Mouse (Mus musculus) CH12.LX (cell line): ENCODE results near the gene Abca5. TPM values are rescaled to one million over a fixed set of nuclear protein-coding genes. Genes with fewer than 3 reads are reported as not detected.

ENCODE experiments used
- DNase-seq: peaks from one replicate; pipeline ENCODE4 v3.0.0-alpha.2; 2013; ENCODE audit errors: extremely low read depth
- H3K27ac ChIP-seq: 2 replicates; pipeline ENCODE4 v1.5.1; 2012; ENCODE audit warnings: low read depth, mild to moderate bottlenecking, control low read depth, moderate library complexity; ENCODE audit not compliant: insufficient read depth
- H3K27me3 ChIP-seq: replicated peaks from 2 replicates; pipeline ENCODE3; 2012; ENCODE audit warnings: inconsistent platforms
- H3K36me3 ChIP-seq, 2 experiments: replicated peaks in 1 of 2; 2 replicates each; pipeline versions ENCODE3 to v1.6.1; 2012; ENCODE audit warnings: inconsistent platforms in 1 of 2, low read length in 1 of 2, mild to moderate bottlenecking in 1 of 2, mixed read lengths in 1 of 2, moderate library complexity in 1 of 2; ENCODE audit not compliant: control insufficient read depth in 1 of 2, insufficient read depth in 1 of 2
- H3K4me1 ChIP-seq, 2 experiments: 2 replicates each; pipeline ENCODE4 v1.6.1; 2012; ENCODE audit warnings: inconsistent platforms in 1 of 2, moderate library complexity in 1 of 2; ENCODE audit not compliant: insufficient read depth in 2 of 2, control insufficient read depth in 1 of 2
- H3K4me2 ChIP-seq: 2 replicates; pipeline ENCODE4 v1.6.1; 2012; ENCODE audit warnings: low read depth, mild to moderate bottlenecking, control low read depth; ENCODE audit not compliant: poor library complexity, insufficient read depth, severe bottlenecking
- H3K4me3 ChIP-seq, 3 experiments: fragments of 150-350 bp in 1 of 3; sonication (generic) in 1 of 3; replicated peaks in 1 of 3; 2 replicates each; pipeline versions ENCODE3 to v1.5.1; 2011 to 2012; ENCODE audit warnings: low read depth in 2 of 3, low read length in 2 of 3, mild to moderate bottlenecking in 2 of 3, moderate library complexity in 2 of 3, control low read depth in 1 of 3, improper control_type of control experiment in 1 of 3, inconsistent platforms in 1 of 3, mixed read lengths in 1 of 3; ENCODE audit not compliant: poor library complexity in 1 of 3
- H3K79me2 ChIP-seq: replicated peaks from 2 replicates; pipeline ENCODE4 v1.6.1; 2012; ENCODE audit warnings: mild to moderate bottlenecking, moderate library complexity; ENCODE audit not compliant: control insufficient read depth, poor library complexity, insufficient read depth, severe bottlenecking; ENCODE audit errors: extremely low read depth
- H3K9ac ChIP-seq: 2 replicates; pipeline ENCODE4 v1.6.1; 2012; ENCODE audit warnings: low read depth, mild to moderate bottlenecking, control low read depth, moderate library complexity; ENCODE audit not compliant: insufficient read depth
- H3K9me3 ChIP-seq: replicated peaks from 2 replicates; pipeline ENCODE3; 2012; ENCODE audit warnings: low read length, inconsistent platforms, mixed read lengths
- BHLHE40 ChIP-seq: IDR thresholded peaks from 2 replicates; pipeline ENCODE4 v1.6.1; 2011; ENCODE audit warnings: mild to moderate bottlenecking, low read depth, low read length, improper control_type of control experiment
- CHD2 ChIP-seq: IDR thresholded peaks from 2 replicates; pipeline ENCODE4 v1.6.1; 2011; ENCODE audit warnings: low read length, improper control_type of control experiment
- CTCF ChIP-seq, 2 experiments: IDR thresholded peaks in 1 of 2; conservative IDR thresholded peaks in 1 of 2; 2 replicates each; pipeline ENCODE4 v1.5.1; 2011 to 2012; ENCODE audit warnings: low read depth in 2 of 2, low read length in 2 of 2, improper control_type of control experiment in 1 of 2, inconsistent platforms in 1 of 2, mild to moderate bottlenecking in 1 of 2, moderate library complexity in 1 of 2
- E2F4 ChIP-seq: IDR thresholded peaks from 2 replicates; pipeline ENCODE4 v1.6.1; 2011; ENCODE audit warnings: low read depth, low read length, improper control_type of control experiment; ENCODE audit not compliant: insufficient replicate concordance
- ELF1 ChIP-seq: IDR thresholded peaks from 2 replicates; pipeline ENCODE4 v1.6.1; 2014; ENCODE audit warnings: low read depth, mild to moderate bottlenecking, inconsistent platforms, low read length, improper control_type of control experiment
- ETS1 ChIP-seq: conservative IDR thresholded peaks from 2 replicates; pipeline ENCODE4 v1.6.1; 2012; ENCODE audit warnings: low read depth, mild to moderate bottlenecking, inconsistent platforms, low read length, improper control_type of control experiment, moderate library complexity
- GABPA ChIP-seq: IDR thresholded peaks from 2 replicates; pipeline ENCODE4 v1.6.1; 2012; ENCODE audit warnings: low read depth, low read length, improper control_type of control experiment, inconsistent platforms; ENCODE audit not compliant: insufficient replicate concordance
- JUND ChIP-seq: conservative IDR thresholded peaks from 2 replicates; pipeline ENCODE4 v1.6.1; 2011; ENCODE audit warnings: low read depth, low read length, improper control_type of control experiment
- MAFK ChIP-seq: IDR thresholded peaks from 2 replicates; pipeline ENCODE4 v1.6.1; 2011; ENCODE audit warnings: low read length, improper control_type of control experiment; ENCODE audit not compliant: insufficient replicate concordance
- MAX ChIP-seq: IDR thresholded peaks from 2 replicates; pipeline ENCODE4 v1.6.1; 2011; ENCODE audit warnings: low read length, improper control_type of control experiment
- MAZ ChIP-seq: IDR thresholded peaks from 2 replicates; pipeline ENCODE4 v1.6.1; 2012; ENCODE audit warnings: low read depth, mild to moderate bottlenecking, inconsistent platforms, low read length, improper control_type of control experiment, moderate library complexity
- MXI1 ChIP-seq: IDR thresholded peaks from 2 replicates; pipeline ENCODE4 v1.6.1; 2011; ENCODE audit warnings: mild to moderate bottlenecking, low read depth, low read length, improper control_type of control experiment
- MYC ChIP-seq: IDR thresholded peaks from 2 replicates; pipeline ENCODE4 v1.6.1; 2011; ENCODE audit warnings: low read depth, mild to moderate bottlenecking, improper control_type of control experiment, low read length
- NELFE ChIP-seq: IDR thresholded peaks from 2 replicates; pipeline ENCODE4 v1.6.1; 2011; ENCODE audit warnings: low read depth, low read length, improper control_type of control experiment
- NRF1 ChIP-seq: IDR thresholded peaks from 2 replicates; pipeline ENCODE4 v1.6.1; 2014; ENCODE audit warnings: low read depth, mild to moderate bottlenecking, inconsistent platforms, low read length, improper control_type of control experiment, moderate library complexity
- PAX5 ChIP-seq: IDR thresholded peaks from 2 replicates; pipeline ENCODE4 v1.6.1; 2012; ENCODE audit warnings: low read length, inconsistent platforms, mixed read lengths
- RAD21 ChIP-seq: IDR thresholded peaks from 2 replicates; pipeline ENCODE4 v1.6.1; 2011; ENCODE audit warnings: low read depth, mild to moderate bottlenecking, low read length, improper control_type of control experiment, moderate library complexity
- SIN3A ChIP-seq: IDR thresholded peaks from 2 replicates; pipeline ENCODE4 v1.6.1; 2012; ENCODE audit warnings: low read length, improper control_type of control experiment, inconsistent platforms
- TBP ChIP-seq: conservative IDR thresholded peaks from 2 replicates; pipeline ENCODE4 v1.6.1; 2011; ENCODE audit warnings: low read depth, low read length, improper control_type of control experiment
- TCF12 ChIP-seq: IDR thresholded peaks from 2 replicates; pipeline ENCODE4 v1.6.1; 2014; ENCODE audit warnings: low read depth, mild to moderate bottlenecking, inconsistent platforms, low read length, improper control_type of control experiment
- UBTF ChIP-seq: IDR thresholded peaks from 2 replicates; pipeline ENCODE4 v1.6.1; 2012; ENCODE audit warnings: low read depth, mild to moderate bottlenecking, inconsistent platforms, low read length, improper control_type of control experiment, moderate library complexity
- USF1 ChIP-seq: IDR thresholded peaks from 2 replicates; pipeline ENCODE4 v1.6.1; 2014; ENCODE audit warnings: low read depth, mild to moderate bottlenecking, inconsistent platforms, low read length, improper control_type of control experiment
- USF2 ChIP-seq: conservative IDR thresholded peaks from 2 replicates; pipeline ENCODE4 v1.6.1; 2011; ENCODE audit warnings: low read depth, low read length, improper control_type of control experiment
- ZC3H11A ChIP-seq: IDR thresholded peaks from 2 replicates; pipeline ENCODE4 v1.6.1; 2012; ENCODE audit warnings: low read depth, mild to moderate bottlenecking, inconsistent platforms, low read length, improper control_type of control experiment
- ZKSCAN1 ChIP-seq: IDR thresholded peaks from 2 replicates; pipeline ENCODE4 v1.6.1; 2012; ENCODE audit warnings: low read depth, inconsistent platforms, low read length, improper control_type of control experiment, borderline replicate concordance
- ZNF384 ChIP-seq: IDR thresholded peaks from 2 replicates; pipeline ENCODE4 v1.6.1; 2012; ENCODE audit warnings: low read depth, low read length, improper control_type of control experiment, inconsistent platforms
- dilution Hi-C: fragments of 300-500 bp; cut with MboI; formaldehyde crosslinking; loops from 2 replicates; pipeline ENCODE4 v1.14.3; 2020; ENCODE audit warnings: low sequenced_read_pairs; ENCODE audit not compliant: extremely low pct_unique_long_range_greater_than_20kb, extremely low pct_ligation_motif_present
- in situ Hi-C: fragments of 300-500 bp; cut with MboI; formaldehyde crosslinking; loops from 3 replicates; pipeline ENCODE4 v1.14.3; 2019; ENCODE audit warnings: low sequenced_read_pairs, low pct_ligation_motif_present, low pct_unique_long_range_greater_than_20kb, mixed read lengths
- polyA plus RNA-seq: library from polyadenylated mRNA; unstranded; fragments of >175 nt; gene quantifications from 2 replicates; pipeline ENCODE4 v1.2.1, GENCODE M21; 2012; ENCODE audit warnings: low read depth; ENCODE audit not compliant: insufficient read length
- total RNA-seq, 2 experiments: library from RNA; depleted of rRNA; stranded (reverse); fragments of 300-350 nt in 1 of 2; fragments of >200 nt in 1 of 2; gene quantifications; 2 replicates each; pipeline ENCODE4 v1.2.3; 2012 to 2014

The Abca5 gene
- total and polyA plus RNA-seq, 3 experiments = 5.0 to 6.2 (median 6.2) TPM

- no peak overlapping the region for H3K27ac ChIP-seq
- H3K4me1 ChIP-seq = 0 out of 4 replicates have a peak, but pooled peaks cover 0 to 2% of the 10 kb centered on the region in 2 experiments
- in situ Hi-C loops = loop anchor here (25.0 kb wide), 1 partner anchor 575 kb away; no protein-coding TSS in a partner anchor
- no peak for TF ChIP-seq NELFE
- TF ChIP-seq RAD21 = no peak
- no peak for TF ChIP-seq MAX
- no peak for TF ChIP-seq ZC3H11A
- no peak for TF ChIP-seq SIN3A
- no peak for TF ChIP-seq MAFK
- TF ChIP-seq MAZ = no peak
- no peak for TF ChIP-seq USF2
- no peak for TF ChIP-seq CHD2
- TF ChIP-seq MXI1 = no peak
- no peak for TF ChIP-seq TCF12
- TF ChIP-seq MYC = no peak
- TF ChIP-seq CTCF (conservative IDR thresholded peaks at IDR 0.05 in 1 of 2, IDR thresholded peaks at IDR 0.05 in 1 of 2; ENCODE audit: low read depth in 2 of 2, low read length in 2 of 2) = no peak
- TF ChIP-seq UBTF = no peak
- no peak for TF ChIP-seq BHLHE40
- no peak for TF ChIP-seq ETS1
- TF ChIP-seq TBP = no peak
- TF ChIP-seq, all 38 proteins: peak for 0
- Histone ChIP-seq H3K4me2 (no peak overlapping the region), H3K79me2 (no peaks in the 10 kb centered on the region), H3K4me3 (no peak overlapping the region), H3K27me3 (no peaks in the 10 kb centered on the region), H3K36me3 (no peaks in the 10 kb centered on the region), H3K9me3 (peaks cover 5% of the 10 kb centered on the region), H3K9ac (no peak overlapping the region)
- DNase-seq = no peak
- dilution Hi-C loops = no loop called here
These were observed 75.6 kb downstream of the Abca5 start for GRCm38 (mm10) chr11:110261867-110262266.

- Histone ChIP-seq H3K4me2 (no peak overlapping the region), H3K36me3 (no peaks in the 10 kb centered on the region)
- in situ Hi-C loops = loop anchor here (25.0 kb wide), 1 partner anchor 571 kb away; no protein-coding TSS in a partner anchor
These were observed 79.6 kb downstream of the Abca5 start for GRCm38 (mm10) chr11:110257911-110258310.

More at GRCm38 (mm10) chr11:110257911-110258310, 79.6 kb downstream of the Abca5 start:
- Histone ChIP-seq H3K9me3 (peaks cover 5% of the 10 kb centered on the region), H3K27ac (no peak overlapping the region), H3K4me3 (no peak overlapping the region), H3K4me1 (0 out of 4 replicates have a peak, but pooled peaks cover 0 to 2% of the 10 kb centered on the region in 2 experiments), H3K9ac (no peak overlapping the region), H3K27me3 (no peaks in the 10 kb centered on the region), H3K79me2 (no peaks in the 10 kb centered on the region)
- dilution Hi-C loops = no loop called here
- DNase-seq = no peak
- TF ChIP-seq MAX (no peak), JUND (no peak), ELF1 (no peak), GABPA (no peak), PAX5 (no peak), MAZ (no peak), ZNF384 (no peak), USF2 (no peak), NRF1 (no peak), UBTF (no peak), ZKSCAN1 (no peak), TCF12 (no peak), RAD21 (no peak), CHD2 (no peak), E2F4 (no peak), USF1 (no peak)
